ENCODE assay signal across 10 mouse cellular contexts in the genomic region with DNA sequence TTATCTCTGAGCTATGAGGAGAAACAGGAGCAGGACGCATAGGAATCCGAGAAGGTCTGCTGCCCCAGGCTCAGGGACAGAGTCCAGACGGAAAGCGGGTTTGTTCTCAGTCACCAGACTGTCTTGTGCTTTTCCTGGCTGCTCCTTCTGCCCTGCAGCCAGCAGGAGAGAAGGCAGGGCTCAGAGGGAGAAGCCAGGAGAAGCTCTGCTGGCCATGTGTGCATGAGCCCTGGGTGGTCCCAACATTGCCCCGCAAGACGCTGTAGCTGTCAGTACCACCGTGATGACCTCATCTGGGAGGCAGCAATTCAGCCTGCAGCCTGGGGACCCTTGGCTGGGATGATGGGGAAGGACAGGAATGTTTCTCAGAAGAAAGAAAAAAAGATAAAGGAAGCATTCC. TPM values are rescaled to one million over a fixed set of nuclear protein-coding genes. Genes with fewer than 3 reads are reported as not detected.
DNase-seq lines count a peak whose midpoint lies in the region; ATAC-seq lines count a peak whose summit lies in the region.
"Had no signal": no experiment of that assay in that cellular context is flagged by ENCODE, and none has a peak within 500 bp of the region (broad histone marks: within the 10 kb centered on the region; RNA-seq: fewer than 3 reads in every experiment).

No protein-coding gene starts in this region.

- no peak overlapping the region for H3K4me3 ChIP-seq in embryonic facial prominence, embryonic 13.5 days
- no peak overlapping the region for H3K4me3 ChIP-seq in limb, embryonic 10.5 days
- H3K4me3 ChIP-seq: erythroblast, embryonic 14.5 days; hindbrain, embryonic 13.5 days had no signal

- no peaks in the 10 kb centered on the region for H3K9me3 ChIP-seq in embryonic facial prominence, embryonic 13.5 days
- no peaks in the 10 kb centered on the region for H3K9me3 ChIP-seq in limb, embryonic 10.5 days (replicated peaks)
- H3K9me3 ChIP-seq: hindbrain, embryonic 13.5 days had no signal

- peak overlapping the region; percentile 69 for H3K27ac ChIP-seq in embryonic facial prominence, embryonic 13.5 days
- peak overlapping the region; percentile 42; the same call in 1 of the 2 replicates for H3K27ac ChIP-seq in limb, embryonic 10.5 days
- H3K27ac ChIP-seq: hindbrain, embryonic 13.5 days had no signal

- peak overlapping the region; percentile 44; the same call in 1 of the 2 replicates for H3K9ac ChIP-seq in embryonic facial prominence, embryonic 13.5 days
- H3K9ac ChIP-seq: hindbrain, embryonic 13.5 days had no signal

- no peak for ATAC-seq in embryonic facial prominence, embryonic 13.5 days (ENCODE audit: insufficient number of reproducible peaks, insufficient read depth, low FRiP score, low TSS enrichment, low read depth)

- WGBS in embryonic facial prominence, embryonic 13.5 days, result 17% methylated on average over 7 of the region's 7 CpGs
- WGBS in limb, embryonic 10.5 days, result 49% methylated on average over 7 of the region's 7 CpGs

- no peak overlapping the region for H3K4me2 ChIP-seq in embryonic facial prominence, embryonic 13.5 days
- H3K4me2 ChIP-seq: hindbrain, embryonic 13.5 days had no signal

- H3K36me3 ChIP-seq in embryonic facial prominence, embryonic 13.5 days, result no peaks in the 10 kb centered on the region
- H3K36me3 ChIP-seq in limb, embryonic 10.5 days, result no peaks in the 10 kb centered on the region
- H3K36me3 ChIP-seq: hindbrain, embryonic 13.5 days had no signal

- H3K27me3 ChIP-seq in embryonic facial prominence, embryonic 13.5 days, result no peaks in the 10 kb centered on the region
- no peaks in the 10 kb centered on the region for H3K27me3 ChIP-seq in limb, embryonic 10.5 days (ENCODE audit: low read depth, poor library complexity, severe bottlenecking)
- H3K27me3 ChIP-seq: hindbrain, embryonic 13.5 days had no signal

- H3K4me1 ChIP-seq in embryonic facial prominence, embryonic 13.5 days, result peaks cover 38% of the 10 kb centered on the region
- peaks cover 15% of the 10 kb centered on the region for H3K4me1 ChIP-seq in limb, embryonic 10.5 days

- DNase-seq in cerebellum, postnatal 10 days, result peak; percentile 44 to 53
- DNase-seq in cerebellum, adult 9-11 months, result no peak
- peak; percentile 19 to 34 for DNase-seq in kidney, postnatal 4 days
- no peak for DNase-seq in kidney, adult 11 months
- DNase-seq in limb, embryonic 10.5 days (ENCODE audit: low spot score), result no peak
- no peak for DNase-seq in urinary bladder, adult 2 months (ENCODE audit: low spot score)
- DNase-seq in spleen, adult 12 weeks (ENCODE audit: low spot score), result no peak

RNA-seq across cellular contexts. Expression of gene Wsb1, which starts 54.0 kb away (rescaled TPM):
- 339 and 403 TPM in 2 replicates for polyA plus RNA-seq in embryonic facial prominence, embryonic 13.5 days (2015; fragmentation: Nextera tagmentation; extraction: Ambion mirVana)
- polyA plus RNA-seq in limb, embryonic 10.5 days (2016; fragmentation: Nextera tagmentation; extraction: Ambion mirVana), result 196 and 306 TPM in 2 replicates
- 98.9 and 164 TPM in 2 replicates for polyA plus RNA-seq in urinary bladder, adult 2 months (2012; rRNA removed)

RNA-seq across cellular contexts. Expression of gene Ksr1, which starts 54.3 kb away (rescaled TPM):
- polyA plus RNA-seq in embryonic facial prominence, embryonic 13.5 days (2015; fragmentation: Nextera tagmentation; extraction: Ambion mirVana), result 3.3 and 3.6 TPM in 2 replicates
- 1.0 and 1.3 TPM in 2 replicates for polyA plus RNA-seq in limb, embryonic 10.5 days (2016; fragmentation: Nextera tagmentation; extraction: Ambion mirVana)
- 12.2 and 16.4 TPM in 2 replicates for polyA plus RNA-seq in urinary bladder, adult 2 months (2012; rRNA removed)

Comparison
In these comparisons a context has a peak if more than half of its experiments do, and no peak if none do; other contexts are left out.
1. DNase-seq: peak in cerebellum, postnatal 10 days (2 of 2) and kidney, postnatal 4 days (2 of 2); none in cerebellum, adult 9-11 months (single experiment), kidney, adult 11 months (single experiment), limb, embryonic 10.5 days (single experiment), urinary bladder, adult 2 months (single experiment) and spleen, adult 12 weeks (single experiment).